Mouse (Mus musculus) heart, adult 9 months (tissue): ENCODE results near the gene Glis3.

Source experiments
- DNase-seq, 2 experiments: peaks; one replicate each; pipeline ENCODE4 v3.0.0; 2022; ENCODE audit warnings: low spot score in 2 of 2

Glis3 gene

DNA sequence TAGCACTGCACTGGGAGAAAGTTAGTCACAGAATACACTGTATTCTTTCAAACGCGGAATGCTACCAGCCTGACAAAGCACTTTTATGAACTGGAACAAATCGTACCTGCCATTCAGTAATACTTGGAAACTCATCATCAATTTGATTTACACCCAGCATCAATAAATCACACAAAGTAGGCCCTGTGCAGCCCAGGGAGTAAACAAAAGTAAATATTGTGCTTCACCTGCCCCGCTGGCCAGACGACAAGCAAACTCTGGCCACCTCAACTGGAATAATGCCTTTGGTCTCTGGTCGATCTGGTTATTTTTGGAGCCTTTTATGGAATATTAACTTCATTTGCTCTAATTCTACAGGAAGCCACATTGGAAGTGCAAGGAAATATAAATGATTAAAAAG lies 23.0 kb downstream of the Glis3 start:
- no peak for DNase-seq

DNA sequence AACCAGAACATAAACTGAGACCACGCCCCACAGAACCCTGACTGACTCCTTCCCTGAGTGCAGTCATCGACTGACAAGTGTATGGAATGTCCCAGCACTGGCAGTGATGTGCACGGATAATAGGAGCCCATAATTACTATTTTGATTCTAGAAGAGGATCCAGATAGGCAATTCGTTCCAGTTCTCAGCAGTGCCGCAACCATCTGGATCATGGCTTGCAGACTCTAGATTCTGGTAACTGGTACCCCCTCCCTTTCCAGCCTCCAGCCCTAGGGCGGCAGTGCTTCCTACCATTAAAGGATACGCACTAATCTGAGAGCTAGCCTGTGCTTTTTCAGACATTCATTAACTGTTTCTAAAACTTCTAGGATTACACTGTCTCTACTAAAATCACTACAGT lies 24.7 kb downstream of the Glis3 start:
- no peak for DNase-seq

DNA sequence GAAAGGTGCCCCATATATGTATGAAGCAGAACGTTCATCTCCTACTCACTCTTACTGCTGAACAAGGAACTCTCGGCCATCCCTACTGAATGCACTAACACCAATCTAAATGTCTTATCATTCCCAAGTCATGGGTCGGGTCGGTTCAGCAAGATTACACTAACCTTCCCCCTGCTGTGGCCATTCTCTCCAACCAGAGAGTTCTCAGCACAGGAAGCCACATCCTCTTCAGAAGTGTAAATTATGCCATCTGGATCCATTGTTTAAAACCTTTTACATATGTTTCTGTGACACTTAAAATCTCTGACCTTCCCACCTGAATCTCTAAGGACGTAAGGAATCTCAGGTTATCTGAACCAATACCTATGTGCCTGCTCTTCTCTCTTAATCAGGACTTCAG lies 29.0 kb downstream of the Glis3 start:
- no peak for DNase-seq

DNA sequence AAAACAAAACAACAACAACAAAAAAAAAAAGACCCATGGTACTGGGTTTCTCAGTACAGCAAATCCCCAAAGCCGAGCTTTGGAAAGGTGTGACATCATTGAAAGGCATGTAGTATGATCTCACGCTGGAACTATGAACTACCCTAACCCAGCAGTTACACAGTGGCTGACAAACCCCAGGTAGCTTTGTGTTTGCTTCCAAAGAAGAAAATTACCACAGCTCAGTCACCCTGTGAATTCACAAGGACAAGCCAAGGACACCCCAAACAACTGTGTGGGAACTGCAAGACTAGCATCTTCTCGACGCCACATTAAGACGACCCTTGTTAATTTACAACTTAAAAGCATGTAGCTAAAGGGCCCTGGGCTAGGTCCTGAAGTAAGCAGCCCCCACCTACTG lies 30.4 kb downstream of the Glis3 start:
- DNase-seq = no peak

GRCm38 (mm10) chr19:28648881-28649280 lies 31.0 kb downstream of the Glis3 start:
- DNase-seq = no peak

GRCm38 (mm10) chr19:28647424-28647823 lies 32.5 kb downstream of the Glis3 start:
- DNase-seq = no peak

DNA sequence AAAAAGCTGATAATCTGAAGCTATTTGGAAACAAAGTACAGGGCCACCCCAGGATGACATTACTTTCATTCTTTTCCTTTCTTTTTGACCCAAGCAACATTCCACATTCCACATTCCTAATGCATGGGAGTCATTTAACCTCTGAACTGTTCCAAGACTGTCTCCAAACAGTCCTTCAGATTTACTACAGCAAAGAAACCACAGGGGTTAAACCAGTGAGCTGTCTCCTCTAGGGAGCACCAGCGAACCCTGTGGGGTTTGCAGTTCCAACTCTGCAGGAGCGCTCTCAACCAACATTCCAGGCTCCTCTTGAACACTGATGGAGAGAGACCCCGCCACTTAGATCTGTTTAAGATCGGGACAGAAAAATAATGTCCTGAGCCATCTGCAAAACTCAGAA lies 33.6 kb downstream of the Glis3 start:
- DNase-seq = no peak

- DNase-seq = no peak
Observed at GRCm38 (mm10) chr19:28640861-28641381, 39.0 kb downstream of the Glis3 start.

GRCm38 (mm10) chr19:28635991-28636553 lies 43.8 kb downstream of the Glis3 start:
- no peak for DNase-seq

DNA sequence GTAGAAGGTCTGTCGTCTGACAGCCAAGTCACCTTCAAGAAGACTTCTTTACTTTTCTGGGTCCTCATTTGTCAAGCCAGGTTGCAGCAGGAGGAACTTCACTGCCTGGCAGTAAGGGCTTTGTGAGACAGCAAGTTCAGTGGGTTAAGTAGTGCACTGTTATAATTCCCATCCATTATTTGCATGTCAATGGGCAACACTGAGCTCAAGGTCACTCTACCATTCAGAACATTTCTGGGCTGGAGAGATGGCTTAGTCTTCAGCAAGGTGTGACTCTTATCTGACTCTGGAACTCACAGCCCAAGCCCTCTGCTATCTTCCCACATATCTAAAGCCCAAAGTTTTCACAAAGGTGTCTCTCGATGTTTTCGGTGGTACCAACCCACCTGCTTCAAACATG lies 44.9 kb downstream of the Glis3 start:
- no peak for DNase-seq

DNA sequence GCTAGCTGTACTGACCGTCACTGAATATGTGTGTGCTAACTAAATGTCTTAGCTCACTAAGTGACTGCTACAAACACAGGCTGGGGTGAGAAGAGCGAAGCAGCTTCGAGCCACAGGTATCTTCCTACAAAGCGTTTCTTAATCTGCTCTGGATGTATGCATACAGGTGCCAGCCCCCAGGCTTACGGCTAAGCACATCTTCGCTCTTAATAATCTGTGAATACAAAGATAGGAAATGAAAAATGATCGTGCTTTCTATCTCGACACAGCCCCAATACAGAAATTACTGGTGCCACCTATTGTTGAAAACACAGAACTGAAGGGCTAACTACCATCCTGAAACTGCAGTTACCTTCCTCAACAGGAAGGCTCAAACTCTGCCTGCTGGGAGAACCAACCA lies 51.5 kb downstream of the Glis3 start:
- no peak for DNase-seq

DNA sequence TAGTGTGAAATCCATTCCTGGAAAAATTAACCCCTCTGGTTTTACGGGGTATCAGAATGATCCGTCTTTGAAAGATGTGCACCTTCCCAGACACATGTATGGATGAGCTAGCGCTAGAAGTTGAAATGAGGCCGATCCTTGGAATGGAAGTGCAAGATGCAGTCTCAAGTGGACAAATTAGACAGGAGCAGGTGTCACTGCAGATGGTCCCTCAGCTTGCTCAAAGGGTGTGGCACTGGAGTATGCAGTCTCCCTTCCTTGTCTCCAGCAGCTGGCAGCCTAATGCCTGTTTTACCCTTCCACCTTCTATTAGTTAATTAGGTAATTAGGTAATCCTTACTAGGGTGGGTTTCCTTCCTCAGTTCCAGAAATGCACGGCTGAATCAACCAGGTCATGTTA lies 53.7 kb downstream of the Glis3 start:
- DNase-seq = no peak

- DNase-seq = no peak
Observed at GRCm38 (mm10) chr19:28624571-28624970, 55.3 kb downstream of the Glis3 start.

- DNase-seq = peak; percentile 65 to 74
Observed at GRCm38 (mm10) chr19:28623726-28624125, 56.2 kb downstream of the Glis3 start.

GRCm38 (mm10) chr19:28621608-28622505 lies 58.0 kb downstream of the Glis3 start:
- no peak for DNase-seq

DNA sequence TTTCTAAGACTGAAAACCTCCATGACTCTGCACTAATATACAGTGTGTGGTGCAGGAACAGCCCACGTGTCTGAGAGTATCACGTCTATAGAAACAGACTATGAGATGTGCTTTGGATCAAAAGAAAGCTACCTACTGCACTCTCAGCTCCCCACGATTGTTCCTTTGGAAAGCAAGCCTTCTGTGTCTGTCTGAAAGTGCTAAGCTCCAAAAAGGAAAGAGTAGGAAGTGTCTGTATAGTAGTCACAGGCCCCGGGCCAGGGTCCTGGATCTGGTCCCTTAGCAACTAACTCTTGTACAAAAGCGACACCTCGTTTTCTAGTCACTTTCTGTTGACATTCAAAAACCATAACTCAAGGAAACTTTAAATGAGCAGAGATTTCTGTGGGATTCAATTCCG lies 62.1 kb downstream of the Glis3 start:
- DNase-seq = no peak

DNA sequence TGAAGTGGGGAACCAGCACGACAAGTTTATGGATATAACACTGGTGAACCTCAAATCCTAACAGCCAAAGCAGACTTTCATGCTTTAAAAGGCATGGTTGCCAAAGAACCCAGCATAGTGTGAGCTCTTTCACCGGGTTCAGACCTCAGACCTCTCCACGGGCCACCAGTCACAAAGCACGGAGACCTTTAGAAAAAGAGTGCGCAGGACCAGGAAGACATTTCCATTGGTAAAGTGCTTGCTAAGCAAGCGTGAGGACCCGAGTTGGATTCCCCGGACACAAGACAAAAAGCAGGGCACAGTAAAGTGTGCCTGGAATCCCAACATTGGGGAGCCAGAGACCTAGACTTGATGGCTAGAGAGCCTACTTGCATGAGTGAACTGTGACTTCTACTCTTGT lies 62.7 kb downstream of the Glis3 start:
- DNase-seq = no peak

GRCm38 (mm10) chr19:28616487-28616886 lies 63.4 kb downstream of the Glis3 start:
- no peak for DNase-seq

DNA sequence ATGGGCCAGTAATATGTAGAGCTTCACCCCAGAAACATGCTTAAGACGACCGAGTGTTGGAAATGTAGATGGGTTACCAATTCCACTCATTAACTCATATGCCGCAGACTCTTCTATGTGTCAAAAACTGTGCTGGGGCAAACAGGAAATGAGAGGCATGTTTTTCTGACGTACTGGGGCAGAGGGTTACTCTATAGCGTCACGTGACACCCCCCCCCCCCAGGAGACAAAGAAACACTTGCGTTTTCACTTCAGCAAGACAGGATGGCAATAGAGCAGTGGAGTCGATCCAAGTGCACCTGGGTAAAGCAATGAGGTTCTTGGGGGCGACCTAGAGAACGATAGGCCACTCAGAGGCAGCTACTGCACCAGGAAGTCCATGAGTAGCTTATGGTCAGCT lies 67.6 kb downstream of the Glis3 start:
- DNase-seq = no peak

- DNase-seq = no peak
Observed at GRCm38 (mm10) chr19:28608747-28609146, 71.1 kb downstream of the Glis3 start.

DNA sequence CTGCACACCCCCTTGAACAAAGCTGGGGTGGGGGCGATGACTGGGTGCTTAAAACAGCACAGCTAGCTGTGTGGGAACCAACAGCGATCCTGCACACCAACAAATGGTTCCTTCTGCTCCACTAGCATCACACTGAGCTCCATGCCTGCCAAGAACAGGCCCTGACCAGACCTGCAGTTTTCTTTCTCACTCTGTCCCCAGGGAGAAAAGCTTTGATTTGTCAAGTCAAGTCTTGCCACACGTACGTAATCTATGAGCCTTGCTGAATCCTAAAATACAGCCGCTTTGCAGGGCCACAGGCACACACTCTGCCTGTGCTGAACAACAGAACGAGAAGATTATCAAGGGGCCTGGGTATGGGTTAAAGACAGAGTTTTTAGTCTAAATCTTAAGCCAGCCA lies 71.6 kb downstream of the Glis3 start:
- DNase-seq = peak; percentile 27 to 48

DNA sequence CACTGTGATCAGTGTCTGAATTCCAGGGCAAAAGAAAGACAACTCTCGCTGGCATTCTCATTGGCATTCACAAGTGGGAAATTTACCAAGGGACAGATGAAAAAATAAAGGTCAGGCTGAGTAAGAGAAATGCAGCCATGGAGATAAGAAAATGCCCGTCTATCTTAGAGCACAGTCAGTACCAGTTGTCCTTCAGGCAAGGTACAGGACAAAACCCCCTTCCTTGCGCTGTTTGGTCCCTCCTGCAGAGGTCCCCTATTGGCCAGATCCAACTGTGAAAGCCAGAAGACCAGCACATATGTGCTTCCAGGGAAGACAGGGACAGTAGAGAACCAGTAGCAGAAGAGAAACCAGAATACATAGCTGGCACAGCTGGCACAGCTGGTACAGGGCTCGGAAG lies 79.0 kb downstream of the Glis3 start:
- no peak for DNase-seq

- DNase-seq = no peak
Observed at GRCm38 (mm10) chr19:28594215-28594614, 85.7 kb downstream of the Glis3 start.
